Mouse (Mus musculus): ENCODE measurements at regions not wholly inside any gene's neighbourhood (a gene's known extent, or its start where the extent isn't known, plus 50 kb on each side); places are given as distances from the start of the nearest gene placed in this dataset.

- TF ChIP-seq CTCF (IDR thresholded peaks at IDR 0.05 in 2 of 3, conservative IDR thresholded peaks at IDR 0.05 in 1 of 3; ENCODE audit: control insufficient read depth in 1 of 3, insufficient read depth in 1 of 3, low read depth in 2 of 3, low read length in 3 of 3, poor library complexity in 1 of 3, severe bottlenecking in 1 of 3), result no peak
- TF ChIP-seq POLR2A (IDR thresholded peaks at IDR 0.05; ENCODE audit: control insufficient read depth in 1 of 2, insufficient read depth in 1 of 2, low read depth in 1 of 2, low read length in 2 of 2, poor library complexity in 1 of 2), result no peak
- no peak for TF ChIP-seq ZMIZ1 (IDR thresholded peaks at IDR 0.05; ENCODE audit: low read depth, low read length)
Observed at GRCm38 (mm10) chr1:73244016-73244415, 228.3 kb upstream of the Tnp1 start.
